ENCODE assay signal across 10 mouse cellular contexts in the genomic region with DNA sequence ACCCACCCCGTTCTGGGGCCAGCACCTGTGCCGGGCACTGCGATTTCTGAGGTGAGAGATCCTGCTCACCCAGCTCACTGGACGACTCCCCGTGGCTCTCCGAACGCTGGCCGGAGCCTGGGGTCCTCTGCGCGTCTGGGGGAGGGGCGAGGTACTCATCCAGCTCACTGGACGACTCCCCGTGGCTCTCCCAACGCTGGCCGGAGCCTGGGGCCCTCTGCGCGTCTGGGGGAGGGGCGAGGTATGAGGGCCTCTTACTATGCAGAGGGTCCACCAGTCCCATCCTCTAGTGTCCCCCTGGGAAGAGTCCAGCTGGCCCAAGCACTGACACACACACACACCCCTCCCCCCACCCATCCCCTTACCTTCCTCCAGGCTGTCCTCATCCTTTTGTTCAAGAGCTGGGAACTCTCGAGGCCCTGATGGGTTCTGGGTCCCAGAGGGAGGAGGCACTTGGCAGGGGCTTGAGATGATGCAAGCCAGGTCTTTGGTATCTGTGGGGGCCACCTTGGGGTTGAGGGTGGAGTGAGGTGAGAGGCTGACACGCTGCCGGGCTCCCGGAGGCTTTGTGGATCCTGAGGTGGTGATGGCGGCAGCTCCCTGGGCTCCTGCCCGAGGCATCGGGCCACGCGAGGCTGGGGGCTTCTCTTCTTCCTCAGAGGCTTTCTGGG. TPM values are rescaled to one million over a fixed set of nuclear protein-coding genes. Genes with fewer than 3 reads are reported as not detected.
DNase-seq lines count a peak whose midpoint lies in the region; ATAC-seq and TF ChIP-seq lines count a peak whose summit lies in the region.
"Had no signal": no experiment of that assay in that cellular context is flagged by ENCODE, and none has a peak within 500 bp of the region (broad histone marks: within the 10 kb centered on the region; RNA-seq: fewer than 3 reads in every experiment).

No protein-coding gene starts in this region.

- peak; percentile 45 for ATAC-seq in liver, embryonic 15.5 days (ENCODE audit: insufficient read depth)
- ATAC-seq in activated CD4-positive, CD25-positive, alpha-beta regulatory T cell, adult 4 months, result no peak
- ATAC-seq in megakaryocyte progenitor cell, adult 5-6 weeks (replicated peaks; ENCODE audit: poor library complexity), result no peak

- no peak for TF ChIP-seq CTCF in gastrocnemius, adult 2 months (IDR thresholded peaks at IDR 0.05)
- TF ChIP-seq CTCF in thymus, adult 2 months (IDR thresholded peaks at IDR 0.05; ENCODE audit: borderline replicate concordance, control insufficient read depth, extremely low read depth, insufficient read depth, low read length, poor library complexity), result no peak

- peak overlapping the region; percentile 30; the same call in 1 of the 2 replicates for H3K9ac ChIP-seq in liver, embryonic 15.5 days

- peak overlapping the region; percentile 57 for H3K4me2 ChIP-seq in liver, embryonic 15.5 days

- peak overlapping the region; percentile 11 for H3K4me3 ChIP-seq in gastrocnemius, adult 2 months
- no peak overlapping the region for H3K4me3 ChIP-seq in thymus, adult 2 months (ENCODE audit: control insufficient read depth, insufficient read depth, low read length)
- peak overlapping the region; percentile 45 for H3K4me3 ChIP-seq in liver, embryonic 15.5 days (replicated peaks)

- 87% methylated on average over 27 of the region's 27 CpGs for WGBS in thymus, adult 2 months
- 53% methylated on average over 27 of the region's 27 CpGs for WGBS in liver, embryonic 15.5 days (ENCODE audit: insufficient replicate concordance)

- no peak for DNase-seq in gastrocnemius, adult 2 months
- DNase-seq in gastrocnemius, postnatal 25 days, result no peak
- peak; percentile 32 for DNase-seq in thymus, postnatal 4 days
- DNase-seq in thymus, adult 2 months, result no peak
- no peak for DNase-seq in frontal cortex, adult 2 months (ENCODE audit: extremely low spot score in 1 of 2, low spot score in 1 of 2)

- TF ChIP-seq POLR2A in thymus, adult 2 months (IDR thresholded peaks at IDR 0.05; ENCODE audit: control insufficient read depth, extremely low read depth, insufficient read depth, low read length, poor library complexity), result no peak

- peak overlapping the region; percentile 46; the same call in 1 of the 2 replicates for H3K27ac ChIP-seq in gastrocnemius, adult 2 months
- no peak overlapping the region for H3K27ac ChIP-seq in thymus, adult 2 months (ENCODE audit: control insufficient read depth, insufficient read depth, low read length)
- H3K27ac ChIP-seq in liver, embryonic 15.5 days (replicated peaks), result peak overlapping the region; percentile 53

- H3K9me3 ChIP-seq in liver, embryonic 15.5 days (replicated peaks), result no peaks in the 10 kb centered on the region

- H3K27me3 ChIP-seq in thymus, adult 2 months (ENCODE audit: control insufficient read depth, insufficient read depth, low read length), result no peaks in the 10 kb centered on the region; the same call in 1 of the 2 replicates
- peaks cover 24% of the 10 kb centered on the region for H3K27me3 ChIP-seq in liver, embryonic 15.5 days

- intact Hi-C loops in gastrocnemius, adult 2 months (cut with DNase I), result no loop called here

- no peaks in the 10 kb centered on the region for H3K4me1 ChIP-seq in thymus, adult 2 months (replicated peaks; ENCODE audit: control insufficient read depth, insufficient read depth, low read length)
- peaks cover 79% of the 10 kb centered on the region for H3K4me1 ChIP-seq in liver, embryonic 15.5 days (replicated peaks)

- peaks cover 47% of the 10 kb centered on the region for H3K36me3 ChIP-seq in thymus, adult 2 months (ENCODE audit: control insufficient read depth, insufficient read depth, low read length)
- peaks cover 43% of the 10 kb centered on the region for H3K36me3 ChIP-seq in liver, embryonic 15.5 days (replicated peaks)

RNA-seq across cellular contexts. Expression of gene Nacad, which starts 6.7 kb away (rescaled TPM):
- under 1 TPM; 0.28 to 0.38 TPM for total RNA-seq in gastrocnemius, adult 2 months (2021)
- under 1 TPM; 0.32 to 0.41 TPM for total RNA-seq in gastrocnemius, postnatal 25 days (2021)
- polyA plus RNA-seq in thymus, adult 2 months (2012; rRNA removed), result 0.33 and 0.36 TPM in 2 replicates
- polyA plus RNA-seq in liver, embryonic 15.5 days (2015; fragmentation: Nextera tagmentation; extraction: Ambion mirVana), result 5.2 and 5.3 TPM in 2 replicates
- 52.2 and 64.5 TPM in 2 replicates for polyA plus RNA-seq in frontal cortex, adult 2 months (2012; rRNA removed)
- not detected for polyA plus RNA-seq in activated CD4-positive, CD25-positive, alpha-beta regulatory T cell, adult 4 months (2017; shearing (Covaris generic))
- total RNA-seq in megakaryocyte progenitor cell, adult 5-6 weeks (2015), result not detected in 2 replicates
- total RNA-seq in megakaryocyte progenitor cell, adult 5-6 weeks (2017), result not detected in 2 replicates

RNA-seq across cellular contexts. Expression of gene Tbrg4, which starts 26.7 kb away (rescaled TPM):
- 10 to 100 TPM; 57.3 to 79.3 TPM for total RNA-seq in gastrocnemius, adult 2 months (2021)
- 10 to 100 TPM; 67.6 to 72.3 TPM for total RNA-seq in gastrocnemius, postnatal 25 days (2021)
- polyA plus RNA-seq in thymus, adult 2 months (2012; rRNA removed), result 190 and 191 TPM in 2 replicates
- polyA plus RNA-seq in liver, embryonic 15.5 days (2015; fragmentation: Nextera tagmentation; extraction: Ambion mirVana), result 31.0 and 33.3 TPM in 2 replicates
- polyA plus RNA-seq in frontal cortex, adult 2 months (2012; rRNA removed), result 59.8 and 64.9 TPM in 2 replicates
- polyA plus RNA-seq in activated CD4-positive, CD25-positive, alpha-beta regulatory T cell, adult 4 months (2017; shearing (Covaris generic)), result 10 to 100 TPM; 21.6 to 33.6 TPM
- total RNA-seq in megakaryocyte progenitor cell, adult 5-6 weeks (2015), result 46.2 and 58.3 TPM in 2 replicates
- total RNA-seq in megakaryocyte progenitor cell, adult 5-6 weeks (2017), result 36.7 and 52.1 TPM in 2 replicates

RNA-seq across cellular contexts. Expression of gene Wap, which starts 39.3 kb away (rescaled TPM):
- total RNA-seq in gastrocnemius, adult 2 months (2021), result not detected
- total RNA-seq in gastrocnemius, postnatal 25 days (2021), result not detected
- polyA plus RNA-seq in thymus, adult 2 months (2012; rRNA removed), result 0.56 and 1.2 TPM in 2 replicates
- not detected in 2 replicates for polyA plus RNA-seq in liver, embryonic 15.5 days (2015; fragmentation: Nextera tagmentation; extraction: Ambion mirVana)
- polyA plus RNA-seq in frontal cortex, adult 2 months (2012; rRNA removed), result not detected in 2 replicates
- not detected for polyA plus RNA-seq in activated CD4-positive, CD25-positive, alpha-beta regulatory T cell, adult 4 months (2017; shearing (Covaris generic))
- total RNA-seq in megakaryocyte progenitor cell, adult 5-6 weeks (2015), result not detected in 2 replicates
- total RNA-seq in megakaryocyte progenitor cell, adult 5-6 weeks (2017), result not detected in 2 replicates
- polyA plus RNA-seq: C2C12; large intestine, adult 2 months had no signal

RNA-seq across cellular contexts. Expression of gene Ccm2, which starts 52.5 kb away (rescaled TPM):
- total RNA-seq in gastrocnemius, adult 2 months (2021), result 10 to 100 TPM; 20.8 to 23.8 TPM
- 10 to 100 TPM; 20.1 to 20.8 TPM for total RNA-seq in gastrocnemius, postnatal 25 days (2021)
- 450 and 470 TPM in 2 replicates for polyA plus RNA-seq in thymus, adult 2 months (2012; rRNA removed)
- polyA plus RNA-seq in liver, embryonic 15.5 days (2015; fragmentation: Nextera tagmentation; extraction: Ambion mirVana), result 40.1 and 43.9 TPM in 2 replicates
- polyA plus RNA-seq in frontal cortex, adult 2 months (2012; rRNA removed), result 83.1 and 88.2 TPM in 2 replicates
- polyA plus RNA-seq in activated CD4-positive, CD25-positive, alpha-beta regulatory T cell, adult 4 months (2017; shearing (Covaris generic)), result 100 to 1,000 TPM; 136 TPM
- 18.3 and 22.7 TPM in 2 replicates for total RNA-seq in megakaryocyte progenitor cell, adult 5-6 weeks (2015)
- 43.6 TPM in 2 replicates for total RNA-seq in megakaryocyte progenitor cell, adult 5-6 weeks (2017)

RNA-seq across cellular contexts. Expression of gene Ramp3, which starts 59.2 kb away (rescaled TPM):
- 1 to 10 TPM in 1 of 2 experiments, under 1 TPM in 1; 0.46 to 1.2 TPM for total RNA-seq in gastrocnemius, adult 2 months (2021)
- total RNA-seq in gastrocnemius, postnatal 25 days (2021), result under 1 TPM; 0.29 to 0.72 TPM
- polyA plus RNA-seq in thymus, adult 2 months (2012; rRNA removed), result 7.8 and 9.0 TPM in 2 replicates
- polyA plus RNA-seq in liver, embryonic 15.5 days (2015; fragmentation: Nextera tagmentation; extraction: Ambion mirVana), result 0.09 and 0.13 TPM in 2 replicates
- polyA plus RNA-seq in frontal cortex, adult 2 months (2012; rRNA removed), result 18.5 and 30.4 TPM in 2 replicates
- polyA plus RNA-seq in activated CD4-positive, CD25-positive, alpha-beta regulatory T cell, adult 4 months (2017; shearing (Covaris generic)), result 1 to 10 TPM; 8.0 to 8.6 TPM
- total RNA-seq in megakaryocyte progenitor cell, adult 5-6 weeks (2015), result not detected in 2 replicates
- total RNA-seq in megakaryocyte progenitor cell, adult 5-6 weeks (2017), result not detected in 2 replicates
